Comparison of ENCODE assay signal across 9 mouse cellular contexts in genomic region chr9:44311136-44312134, GRCm38 (mm10). TPM values are rescaled to one million over a fixed set of nuclear protein-coding genes. Genes with fewer than 3 reads are reported as not detected.
DNase-seq lines count a peak whose midpoint lies in the region; ATAC-seq and TF ChIP-seq lines count a peak whose summit lies in the region.
"Had no signal": no experiment of that assay in that cellular context is flagged by ENCODE, and none has a peak within 500 bp of the region (broad histone marks: within the 10 kb centered on the region; RNA-seq: fewer than 3 reads in every experiment).

No protein-coding gene starts in this region.

- no peaks in the 10 kb centered on the region for H3K27me3 ChIP-seq in liver, adult 2 months (ENCODE audit: control insufficient read depth, insufficient read depth, low read length)
- H3K27me3 ChIP-seq in hindbrain, embryonic 12.5 days = peaks cover 9% of the 10 kb centered on the region; the same call in 1 of the 2 replicates
- H3K27me3 ChIP-seq in liver, embryonic 13.5 days = no peaks in the 10 kb centered on the region
- H3K27me3 ChIP-seq in neural tube, embryonic 15.5 days (replicated peaks) = no peaks in the 10 kb centered on the region
- H3K27me3 ChIP-seq: liver, embryonic 15.5 days had no signal

- no peak for TF ChIP-seq CTCF in liver, adult 2 months (IDR thresholded peaks at IDR 0.05; ENCODE audit: low read depth, low read length)

- peaks cover 36% of the 10 kb centered on the region; the same call in 1 of the 2 replicates for H3K36me3 ChIP-seq in liver, adult 2 months (ENCODE audit: control insufficient read depth, insufficient read depth, low read length)
- H3K36me3 ChIP-seq in hindbrain, embryonic 12.5 days = peaks cover 43% of the 10 kb centered on the region
- peaks cover 62% of the 10 kb centered on the region for H3K36me3 ChIP-seq in liver, embryonic 13.5 days
- H3K36me3 ChIP-seq in neural tube, embryonic 15.5 days = peaks cover 48% of the 10 kb centered on the region

- H3K9me3 ChIP-seq in hindbrain, embryonic 12.5 days (replicated peaks) = no peaks in the 10 kb centered on the region
- H3K9me3 ChIP-seq in liver, embryonic 13.5 days (replicated peaks) = no peaks in the 10 kb centered on the region
- H3K9me3 ChIP-seq in neural tube, embryonic 15.5 days (replicated peaks) = no peaks in the 10 kb centered on the region
- H3K9me3 ChIP-seq: liver, embryonic 15.5 days had no signal

- no peak overlapping the region; the same call in 1 of the 2 replicates for H3K4me2 ChIP-seq in hindbrain, embryonic 12.5 days (replicated peaks)
- H3K4me2 ChIP-seq in liver, embryonic 13.5 days = peak overlapping the region; percentile 3; the same call in 1 of the 2 replicates
- no peak overlapping the region for H3K4me2 ChIP-seq in neural tube, embryonic 15.5 days
- H3K4me2 ChIP-seq: liver, embryonic 15.5 days had no signal

- intact Hi-C loops in gastrocnemius, postnatal 14 days (cut with DNase I; ENCODE audit: low total_unique reads) = no loop called here

- peaks cover 8% of the 10 kb centered on the region for H3K4me1 ChIP-seq in liver, adult 2 months (ENCODE audit: control insufficient read depth, insufficient read depth, low read length)
- H3K4me1 ChIP-seq in hindbrain, embryonic 12.5 days = 0 out of 2 replicates have a peak, but pooled peaks cover 13% of the 10 kb centered on the region
- peaks cover 32% of the 10 kb centered on the region for H3K4me1 ChIP-seq in liver, embryonic 13.5 days (replicated peaks)
- no peaks in the 10 kb centered on the region for H3K4me1 ChIP-seq in neural tube, embryonic 15.5 days

- peak; percentile 56; the same call in 1 of the 2 replicates for ATAC-seq in hindbrain, embryonic 12.5 days (ENCODE audit: low FRiP score)
- no peak for ATAC-seq in liver, embryonic 13.5 days (ENCODE audit: low read depth)
- no peak for ATAC-seq in neural tube, embryonic 15.5 days (ENCODE audit: low FRiP score)

- H3K4me3 ChIP-seq in liver, adult 2 months (ENCODE audit: insufficient read depth, low read depth, low read length) = no peak overlapping the region
- no peak overlapping the region for H3K4me3 ChIP-seq in hindbrain, embryonic 12.5 days
- no peak overlapping the region for H3K4me3 ChIP-seq in liver, embryonic 13.5 days (replicated peaks)
- H3K4me3 ChIP-seq in neural tube, embryonic 15.5 days (replicated peaks) = no peak overlapping the region
- H3K4me3 ChIP-seq: liver, embryonic 15.5 days had no signal

- no peaks in the 10 kb centered on the region for H3K79me2 ChIP-seq in liver, adult 2 months (ENCODE audit: control insufficient read depth, insufficient read depth, low read length)

- no peak for DNase-seq in liver, adult 2 months (ENCODE audit: extremely low read depth, low read depth, low spot score)
- no peak for DNase-seq in liver
- no peak for DNase-seq in liver, embryonic 13.5 days
- DNase-seq in Muller cell, postnatal 12 days (ENCODE audit: inconsistent ontology term) = no peak
- no peak for DNase-seq in gastrocnemius, postnatal 14 days
- DNase-seq in gastrocnemius, postnatal 10 days = no peak

- peak overlapping the region; percentile 46 for H3K27ac ChIP-seq in liver, adult 2 months (replicated peaks; ENCODE audit: insufficient read depth, low read depth, low read length)
- H3K27ac ChIP-seq in hindbrain, embryonic 12.5 days = no peak overlapping the region; the same call in 1 of the 2 replicates
- 0 out of 2 replicates have a peak overlapping the region, but pooled peaks have one; percentile 5 for H3K27ac ChIP-seq in liver, embryonic 13.5 days
- peak overlapping the region; percentile 51; the same call in 1 of the 2 replicates for H3K27ac ChIP-seq in neural tube, embryonic 15.5 days (replicated peaks)
- H3K27ac ChIP-seq: liver, embryonic 15.5 days had no signal

- WGBS in liver, adult 2 months = 69% methylated on average over 27 of the region's 27 CpGs
- 8% methylated on average over 27 of the region's 27 CpGs for WGBS in hindbrain, embryonic 12.5 days
- WGBS in liver, embryonic 13.5 days (ENCODE audit: insufficient replicate concordance) = 40% methylated on average over 27 of the region's 27 CpGs
- 11% methylated on average over 27 of the region's 27 CpGs for WGBS in neural tube, embryonic 15.5 days

- no peak overlapping the region for H3K9ac ChIP-seq in liver, adult 2 months (ENCODE audit: low read depth, low read length)
- H3K9ac ChIP-seq in hindbrain, embryonic 12.5 days = no peak overlapping the region
- peak overlapping the region; percentile 33; the same call in 1 of the 2 replicates for H3K9ac ChIP-seq in liver, embryonic 13.5 days
- H3K9ac ChIP-seq in neural tube, embryonic 15.5 days (replicated peaks) = no peak overlapping the region
- H3K9ac ChIP-seq: liver, embryonic 15.5 days had no signal

- 0 out of 2 replicates have a peak, but pooled peaks have one; percentile 6 for TF ChIP-seq POLR2A in liver, adult 2 months (IDR thresholded peaks at IDR 0.05; ENCODE audit: extremely low read depth, insufficient read depth, low read length)

RNA-seq across cellular contexts. Expression of gene Hinfp, which starts 6.0 kb away (rescaled TPM):
- total RNA-seq in liver, adult 2 months (2014; rRNA removed) = 7.4 and 7.6 TPM in 2 replicates
- 10.6 and 16.9 TPM in 2 replicates for polyA plus RNA-seq in liver, adult 2 months (2012; rRNA removed)
- polyA plus RNA-seq in hindbrain, embryonic 12.5 days (2016; fragmentation: Nextera tagmentation; extraction: Ambion mirVana) = 28.9 and 32.5 TPM in 2 replicates
- 11.4 and 11.5 TPM in 2 replicates for polyA plus RNA-seq in liver, embryonic 13.5 days (2015; fragmentation: Nextera tagmentation; extraction: Ambion mirVana)
- polyA plus RNA-seq in neural tube, embryonic 15.5 days (2015; fragmentation: Nextera tagmentation; extraction: Ambion mirVana) = 28.0 and 28.2 TPM in 2 replicates
- 1 to 10 TPM; 5.8 to 6.0 TPM for total RNA-seq in gastrocnemius, postnatal 14 days (2021)
- total RNA-seq in gastrocnemius, postnatal 10 days (2021) = 10 to 100 TPM in 1 of 2 experiments, 1 to 10 TPM in 1; 9.8 to 11.0 TPM

RNA-seq across cellular contexts. Expression of gene C2cd2l, which starts 8.7 kb away (rescaled TPM):
- 5.2 and 7.9 TPM in 2 replicates for total RNA-seq in liver, adult 2 months (2014; rRNA removed)
- 60.1 and 60.9 TPM in 2 replicates for polyA plus RNA-seq in liver, adult 2 months (2012; rRNA removed)
- polyA plus RNA-seq in hindbrain, embryonic 12.5 days (2016; fragmentation: Nextera tagmentation; extraction: Ambion mirVana) = 20.2 and 22.2 TPM in 2 replicates
- 6.4 and 8.2 TPM in 2 replicates for polyA plus RNA-seq in liver, embryonic 13.5 days (2015; fragmentation: Nextera tagmentation; extraction: Ambion mirVana)
- polyA plus RNA-seq in neural tube, embryonic 15.5 days (2015; fragmentation: Nextera tagmentation; extraction: Ambion mirVana) = 21.7 and 24.3 TPM in 2 replicates
- total RNA-seq in gastrocnemius, postnatal 14 days (2021) = 10 to 100 TPM; 12.1 to 13.7 TPM
- 10 to 100 TPM in 1 of 2 experiments, 1 to 10 TPM in 1; 7.5 to 15.7 TPM for total RNA-seq in gastrocnemius, postnatal 10 days (2021)

RNA-seq across cellular contexts. Expression of gene Dpagt1, which starts 14.4 kb away (rescaled TPM):
- total RNA-seq in liver, adult 2 months (2014; rRNA removed) = 8.7 and 13.1 TPM in 2 replicates
- polyA plus RNA-seq in liver, adult 2 months (2012; rRNA removed) = 57.4 and 71.7 TPM in 2 replicates
- 37.3 and 41.3 TPM in 2 replicates for polyA plus RNA-seq in hindbrain, embryonic 12.5 days (2016; fragmentation: Nextera tagmentation; extraction: Ambion mirVana)
- 20.7 and 23.0 TPM in 2 replicates for polyA plus RNA-seq in liver, embryonic 13.5 days (2015; fragmentation: Nextera tagmentation; extraction: Ambion mirVana)
- polyA plus RNA-seq in neural tube, embryonic 15.5 days (2015; fragmentation: Nextera tagmentation; extraction: Ambion mirVana) = 30.5 and 34.0 TPM in 2 replicates
- total RNA-seq in gastrocnemius, postnatal 14 days (2021) = 10 to 100 TPM; 12.5 to 14.0 TPM
- total RNA-seq in gastrocnemius, postnatal 10 days (2021) = 10 to 100 TPM; 11.7 to 17.0 TPM

RNA-seq across cellular contexts. Expression of gene Abcg4, which starts 23.0 kb away (rescaled TPM):
- total RNA-seq in liver, adult 2 months (2014; rRNA removed) = not detected in 2 replicates
- 0.11 TPM in 1 of 2 replicates, not detected in the other for polyA plus RNA-seq in liver, adult 2 months (2012; rRNA removed)
- polyA plus RNA-seq in hindbrain, embryonic 12.5 days (2016; fragmentation: Nextera tagmentation; extraction: Ambion mirVana) = 12.9 and 13.5 TPM in 2 replicates
- 11.1 and 13.0 TPM in 2 replicates for polyA plus RNA-seq in liver, embryonic 13.5 days (2015; fragmentation: Nextera tagmentation; extraction: Ambion mirVana)
- 26.8 and 30.3 TPM in 2 replicates for polyA plus RNA-seq in neural tube, embryonic 15.5 days (2015; fragmentation: Nextera tagmentation; extraction: Ambion mirVana)
- total RNA-seq in gastrocnemius, postnatal 14 days (2021) = under 1 TPM; 0.58 to 0.94 TPM
- 1 to 10 TPM in 1 of 2 experiments, under 1 TPM in 1; 0.68 to 1.3 TPM for total RNA-seq in gastrocnemius, postnatal 10 days (2021)

RNA-seq across cellular contexts. Expression of gene H2afx, which starts 23.1 kb away (rescaled TPM):
- 5.6 and 11.2 TPM in 2 replicates for total RNA-seq in liver, adult 2 months (2014; rRNA removed)
- 22.5 and 23.6 TPM in 2 replicates for polyA plus RNA-seq in liver, adult 2 months (2012; rRNA removed)
- 273 and 290 TPM in 2 replicates for polyA plus RNA-seq in hindbrain, embryonic 12.5 days (2016; fragmentation: Nextera tagmentation; extraction: Ambion mirVana)
- 208 and 210 TPM in 2 replicates for polyA plus RNA-seq in liver, embryonic 13.5 days (2015; fragmentation: Nextera tagmentation; extraction: Ambion mirVana)
- 108 and 149 TPM in 2 replicates for polyA plus RNA-seq in neural tube, embryonic 15.5 days (2015; fragmentation: Nextera tagmentation; extraction: Ambion mirVana)
- total RNA-seq in gastrocnemius, postnatal 14 days (2021) = 10 to 100 TPM; 21.7 to 24.8 TPM
- total RNA-seq in gastrocnemius, postnatal 10 days (2021) = 10 to 100 TPM; 41.0 to 47.2 TPM
